Mouse (Mus musculus) MEL (cell line): ENCODE data around the gene Ablim1.

Source experiments
- CHD2 ChIP-seq: IDR thresholded peaks from 2 replicates; pipeline ENCODE4 v1.6.1; 2011; ENCODE audit warnings: low read length, improper control_type of control experiment
- CTCF ChIP-seq, 3 experiments: IDR thresholded peaks in 2 of 3; conservative IDR thresholded peaks in 1 of 3; 2 replicates each; pipeline ENCODE4 v1.5.1; 2011 to 2012; ENCODE audit warnings: low read length in 3 of 3, low read depth in 2 of 3, mild to moderate bottlenecking in 2 of 3, improper control_type of control experiment in 1 of 3, inconsistent platforms in 1 of 3, mixed read lengths in 1 of 3, moderate library complexity in 1 of 3; ENCODE audit not compliant: control insufficient read depth in 1 of 3, insufficient read depth in 1 of 3, poor library complexity in 1 of 3, severe bottlenecking in 1 of 3
- ELF1 ChIP-seq: IDR thresholded peaks from 2 replicates; pipeline ENCODE4 v1.6.1; 2014; ENCODE audit warnings: low read depth, mild to moderate bottlenecking, inconsistent platforms, low read length, improper control_type of control experiment, moderate library complexity
- EP300 ChIP-seq, 2 experiments: IDR thresholded peaks; 2 replicates each; pipeline ENCODE4 v1.6.1; 2011; ENCODE audit warnings: improper control_type of control experiment in 2 of 2, low read length in 2 of 2, low read depth in 1 of 2, mild to moderate bottlenecking in 1 of 2
- POLR2A ChIP-seq, 2 experiments: IDR thresholded peaks; 2 replicates each; pipeline ENCODE4 v1.6.1; 2011 to 2012; ENCODE audit warnings: low read length in 2 of 2, mild to moderate bottlenecking in 2 of 2, control low read depth in 1 of 2, improper control_type of control experiment in 1 of 2, low read depth in 1 of 2, moderate library complexity in 1 of 2; ENCODE audit not compliant: control insufficient read depth in 1 of 2, insufficient read depth in 1 of 2, poor library complexity in 1 of 2
- USF1 ChIP-seq: IDR thresholded peaks from 2 replicates; pipeline ENCODE4 v1.6.1; 2014; ENCODE audit warnings: low read depth, mild to moderate bottlenecking, inconsistent platforms, low read length, improper control_type of control experiment, moderate library complexity
- ZC3H11A ChIP-seq: IDR thresholded peaks from 2 replicates; pipeline ENCODE4 v1.6.1; 2012; ENCODE audit warnings: low read depth, mild to moderate bottlenecking, inconsistent platforms, low read length, improper control_type of control experiment

DNA sequence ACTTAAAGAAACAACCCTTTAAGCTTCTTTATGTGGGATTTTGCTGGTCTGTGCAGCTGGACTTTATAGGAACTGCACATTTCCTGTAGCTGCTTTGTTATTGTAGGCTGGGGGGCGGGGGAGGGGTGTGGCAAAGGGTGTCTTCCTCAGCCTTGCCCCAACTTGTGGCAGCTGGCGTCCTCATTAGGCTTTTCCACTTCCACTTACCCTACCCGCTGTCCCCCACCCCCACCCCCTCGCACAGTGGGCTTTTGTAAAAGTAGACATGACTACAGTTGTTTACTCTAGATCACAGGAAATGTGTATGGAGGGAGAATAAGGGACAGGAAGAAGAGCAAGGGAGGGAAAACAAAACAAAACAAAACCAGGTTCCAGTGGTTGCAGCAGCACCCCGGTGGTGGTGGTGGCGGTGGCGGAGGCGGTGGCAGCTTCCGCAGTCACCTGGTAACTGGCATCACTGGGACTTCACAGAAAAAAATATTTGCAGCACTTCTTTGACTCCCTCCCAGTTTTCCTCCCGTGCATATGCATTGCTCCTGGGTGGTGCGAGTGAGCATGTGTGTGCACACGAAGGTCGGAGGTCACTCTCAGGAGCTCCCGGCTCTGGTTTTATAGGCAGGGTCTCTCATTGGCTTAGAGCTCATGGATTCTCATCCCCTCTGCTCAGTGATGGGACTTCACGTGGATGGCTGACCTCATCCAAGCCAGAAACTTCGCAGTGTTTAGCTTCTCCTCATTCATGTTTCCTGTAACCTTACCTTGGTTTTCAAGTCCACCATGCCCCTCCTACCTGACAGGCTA is 40.9 kb upstream of the Ablim1 start:
- TF ChIP-seq ZC3H11A (no peak), POLR2A (IDR thresholded peaks at IDR 0.05; ENCODE audit: control insufficient read depth in 1 of 2, insufficient read depth in 1 of 2, low read depth in 1 of 2, low read length in 2 of 2, poor library complexity in 1 of 2) (no peak), EP300 (IDR thresholded peaks at IDR 0.05; ENCODE audit: low read depth in 1 of 2, low read length in 2 of 2) (no peak), CTCF (IDR thresholded peaks at IDR 0.05 in 2 of 3, conservative IDR thresholded peaks at IDR 0.05 in 1 of 3; ENCODE audit: control insufficient read depth in 1 of 3, insufficient read depth in 1 of 3, low read depth in 2 of 3, low read length in 3 of 3, poor library complexity in 1 of 3, severe bottlenecking in 1 of 3) (no peak), ELF1 (no peak), USF1 (no peak), CHD2 (no peak)
